Mouse (Mus musculus) G1E (cell line): ENCODE data around the gene Clock.

ENCODE experiments used
- CTCF ChIP-seq: IDR thresholded peaks from 2 replicates; pipeline ENCODE4 v1.5.1; 2012; ENCODE audit warnings: low read depth, low read length, inconsistent platforms, mixed read lengths
- TAL1 ChIP-seq: conservative IDR thresholded peaks from 2 replicates; pipeline ENCODE4 v1.6.1; 2012; ENCODE audit warnings: low read depth, low read length, inconsistent platforms, mixed read lengths

DNA sequence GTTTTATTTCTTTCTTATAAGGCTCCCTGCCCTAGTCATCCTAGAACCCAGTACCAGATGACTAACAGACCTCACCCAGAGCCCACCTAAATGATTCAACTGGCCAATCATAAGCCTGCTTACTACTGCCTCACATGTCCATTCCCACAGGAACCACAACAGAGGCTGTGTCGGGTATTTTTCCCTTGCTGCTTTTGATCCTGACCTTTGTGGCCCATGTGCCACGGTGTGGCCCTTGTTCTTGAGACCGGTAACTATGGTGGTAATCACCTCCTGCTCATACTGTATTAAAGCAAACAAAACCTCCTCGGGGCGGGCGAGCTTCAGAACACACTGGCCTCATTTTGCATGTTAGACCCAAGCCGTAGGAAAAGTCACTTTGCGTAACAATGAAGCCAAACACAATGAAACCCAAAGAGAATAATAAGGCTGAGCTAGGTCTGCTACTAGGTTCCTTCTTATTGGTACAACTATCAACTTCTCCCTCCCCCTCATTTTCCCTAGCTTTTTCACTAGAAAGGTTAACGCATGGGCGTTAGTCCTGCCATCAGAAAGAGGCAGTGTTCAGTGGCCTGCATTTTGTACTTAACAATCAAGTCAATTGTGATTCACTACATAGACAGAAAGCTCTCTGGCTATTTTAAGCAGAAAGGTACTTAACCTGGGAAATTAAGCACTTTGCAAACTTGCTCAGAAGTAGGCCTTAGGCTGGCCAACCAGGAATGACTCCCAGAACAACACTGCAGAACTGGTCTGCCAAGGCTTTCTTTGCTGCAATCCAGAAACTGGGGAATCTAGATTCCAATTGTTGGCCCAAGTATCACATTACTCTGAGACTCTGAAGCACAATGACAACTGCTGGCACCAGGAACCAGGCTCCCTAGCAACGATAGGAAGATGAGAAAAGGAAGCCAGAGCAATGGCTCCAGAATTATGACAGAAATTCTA is 16.9 kb upstream of the Clock start:
- TF ChIP-seq CTCF = no peak
- TF ChIP-seq TAL1 = no peak
